Mouse (Mus musculus) hindbrain, postnatal 0 days (tissue): Measurements from ENCODE around the gene Spdef. TPM values are rescaled to one million over a fixed set of nuclear protein-coding genes. Genes with fewer than 3 reads are reported as not detected.

Experiments used
- ATAC-seq: fragments of 200-750 bp; cut with Nextera tagmentation; 2 replicates; pipeline ENCODE4 v1.8.0; 2017; ENCODE audit warnings: mild to moderate bottlenecking, moderate TSS enrichment, moderate library complexity
- DNase-seq: peaks from one replicate; pipeline ENCODE4 v3.0.0-alpha.2; 2015; ENCODE audit warnings: low spot score
- H3K27ac ChIP-seq: fragments of 300-500 bp; sonication (generic); 2 replicates; pipeline ENCODE4 v1.5.1; 2014; ENCODE audit warnings: mild to moderate bottlenecking
- H3K27me3 ChIP-seq: fragments of 300-500 bp; sonication (generic); 2 replicates; pipeline ENCODE4 v1.6.1; 2014; ENCODE audit warnings: low read length, mixed read lengths; ENCODE audit not compliant: insufficient read depth
- H3K36me3 ChIP-seq: fragments of 300-500 bp; sonication (generic); 2 replicates; pipeline ENCODE4 v1.6.1; 2014; ENCODE audit warnings: low read length, mixed read lengths; ENCODE audit not compliant: insufficient read depth
- H3K4me1 ChIP-seq: fragments of 300-500 bp; sonication (generic); 2 replicates; pipeline ENCODE4 v1.6.1; 2014; ENCODE audit warnings: antibody characterized with exemption, low read length, mixed read lengths; ENCODE audit not compliant: insufficient read depth
- H3K4me2 ChIP-seq: fragments of 300-500 bp; sonication (generic); 2 replicates; pipeline ENCODE4 v1.6.1; 2014; ENCODE audit warnings: low read depth, mild to moderate bottlenecking, low read length, moderate library complexity, mixed read lengths
- H3K4me3 ChIP-seq: fragments of 300-500 bp; sonication (generic); 2 replicates; pipeline ENCODE4 v1.5.1; 2014; ENCODE audit warnings: low read length
- H3K9ac ChIP-seq: fragments of 300-500 bp; sonication (generic); replicated peaks from 2 replicates; pipeline ENCODE4 v1.6.1; 2014; ENCODE audit warnings: mild to moderate bottlenecking, low read length, moderate library complexity, mixed read lengths
- H3K9me3 ChIP-seq: fragments of 300-500 bp; sonication (generic); 2 replicates; pipeline ENCODE4 v1.6.1; 2016; ENCODE audit warnings: low read length, mixed read lengths
- CTCF ChIP-seq: IDR thresholded peaks from 2 replicates; pipeline ENCODE4 v1.5.1; 2016; ENCODE audit warnings: antibody characterized with exemption, control low read depth, low read depth
- WGBS: fragments of 180-500 bp; shearing (Covaris S2); extraction: QIAGEN DNeasy Blood & Tissue Kit; methylation state at CpG from one replicate; pipeline ENCODE4 v1.1.7; 2014; 5-methylcytosine and 5-hydroxymethylcytosine counted together
- polyA plus RNA-seq: library from polyadenylated mRNA; unstranded; fragments of >200 nt; fragmentation: Nextera tagmentation; extraction: Ambion mirVana; gene quantifications from 2 replicates; pipeline ENCODE4 v1.2.1, GENCODE M21; 2015
- total RNA-seq: library from RNA; depleted of rRNA; stranded (reverse); fragments of >200 nt; gene quantifications from 2 replicates; pipeline ENCODE4 v1.2.3, GENCODE M21; 2014

Spdef gene
- total and polyA plus RNA-seq, 2 experiments from 2014 or later, result 1.7 to 2.1 TPM

GRCm38 (mm10) chr17:27686395-27686794 lies 42.4 kb downstream of the Spdef start:
- no peak for TF ChIP-seq CTCF
- no peaks in the 10 kb centered on the region for H3K9me3 ChIP-seq
- peak overlapping the region; percentile 53 for H3K4me3 ChIP-seq
- no peaks in the 10 kb centered on the region for H3K27me3 ChIP-seq
- peak overlapping the region; percentile 83 for H3K4me2 ChIP-seq
- no peak overlapping the region for H3K27ac ChIP-seq
- peak overlapping the region; percentile 68 for H3K9ac ChIP-seq
- 24% methylated on average over 5 of the region's 5 CpGs for WGBS
- ATAC-seq (no peak; the same call in 1 of the 2 replicates), DNase-seq (no peak)
- peaks cover 10% of the 10 kb centered on the region for H3K4me1 ChIP-seq
- no peaks in the 10 kb centered on the region for H3K36me3 ChIP-seq

GRCm38 (mm10) chr17:27685550-27685913 lies 43.2 kb downstream of the Spdef start:
- Histone ChIP-seq H3K27me3 (no peaks in the 10 kb centered on the region), H3K9me3 (no peaks in the 10 kb centered on the region), H3K4me1 (peaks cover 10% of the 10 kb centered on the region), H3K9ac (peak overlapping the region; percentile 68), H3K4me2 (peak overlapping the region; percentile 83), H3K4me3 (peak overlapping the region; percentile 53), H3K36me3 (no peaks in the 10 kb centered on the region), H3K27ac (peak overlapping the region; percentile 67)
- DNase-seq (peak; percentile 47), ATAC-seq (peak; percentile 41)
- WGBS, result 0% methylated on average over 11 of the region's 11 CpGs
- no peak for TF ChIP-seq CTCF

GRCm38 (mm10) chr17:27684886-27685549 lies 43.7 kb downstream of the Spdef start:
- H3K9me3 ChIP-seq, result no peaks in the 10 kb centered on the region
- ATAC-seq, result peak; percentile 80
- peak overlapping the region; percentile 53 for H3K4me3 ChIP-seq
- peak overlapping the region; percentile 83 for H3K4me2 ChIP-seq
- WGBS, result under 1% methylated on average over 39 of the region's 53 CpGs
- peak; percentile 94 for DNase-seq
- H3K36me3 ChIP-seq, result no peaks in the 10 kb centered on the region
- peak overlapping the region; percentile 67 for H3K27ac ChIP-seq
- TF ChIP-seq CTCF, result peak; percentile 73
- peaks cover 10% of the 10 kb centered on the region for H3K4me1 ChIP-seq
- H3K27me3 ChIP-seq, result no peaks in the 10 kb centered on the region
- peak overlapping the region; percentile 68 for H3K9ac ChIP-seq

- Histone ChIP-seq H3K4me2 (no peak overlapping the region), H3K4me3 (no peak overlapping the region), H3K4me1 (peaks cover 7% of the 10 kb centered on the region; the same call in 1 of the 2 replicates), H3K9me3 (no peaks in the 10 kb centered on the region), H3K27me3 (no peaks in the 10 kb centered on the region), H3K9ac (no peak overlapping the region), H3K36me3 (no peaks in the 10 kb centered on the region), H3K27ac (peak overlapping the region; percentile 64)
- TF ChIP-seq CTCF, result no peak
- peak; percentile 70 for DNase-seq
- ATAC-seq, result peak; percentile 70
- 23% methylated on average over 11 of the region's 11 CpGs for WGBS
These were observed 49.6 kb downstream of the Spdef start for GRCm38 (mm10) chr17:27678924-27679813.

- Histone ChIP-seq H3K4me2 (no peak overlapping the region), H3K9ac (no peak overlapping the region), H3K27ac (peak overlapping the region; percentile 64; the same call in 1 of the 2 replicates), H3K36me3 (no peaks in the 10 kb centered on the region), H3K9me3 (no peaks in the 10 kb centered on the region), H3K4me3 (no peak overlapping the region), H3K27me3 (no peaks in the 10 kb centered on the region), H3K4me1 (peaks cover 7% of the 10 kb centered on the region; the same call in 1 of the 2 replicates)
- no peak for TF ChIP-seq CTCF
- WGBS, result 84% methylated on average over 5 of the region's 5 CpGs
- ATAC-seq, result no peak
- no peak for DNase-seq
These were observed 51.0 kb downstream of the Spdef start for GRCm38 (mm10) chr17:27677756-27678155.

DNA sequence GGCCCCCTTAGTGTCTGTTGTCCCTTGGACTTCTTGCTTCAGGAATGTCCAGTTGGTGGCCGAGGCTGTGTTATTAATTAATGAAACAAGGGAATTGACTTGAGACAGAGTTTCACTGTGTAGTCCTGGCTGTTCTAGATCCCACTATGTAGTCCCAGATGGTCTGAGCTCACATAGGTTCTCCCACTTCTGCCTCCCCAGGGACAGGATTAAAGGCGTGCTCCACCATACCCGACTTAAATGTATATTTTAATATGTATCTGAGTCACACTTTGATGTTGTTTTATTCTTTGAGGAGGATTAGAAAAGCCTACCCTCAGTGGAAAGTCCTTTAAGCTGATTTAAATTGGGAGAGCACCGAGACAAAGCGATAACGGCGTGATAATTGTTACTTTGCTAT lies 52.5 kb downstream of the Spdef start:
- no peak overlapping the region for H3K27ac ChIP-seq

More for the DNA sequence above, 52.5 kb downstream of the Spdef start:
- ATAC-seq, result no peak
- no peak for TF ChIP-seq CTCF
- Histone ChIP-seq H3K9ac (no peak overlapping the region), H3K36me3 (no peaks in the 10 kb centered on the region), H3K9me3 (no peaks in the 10 kb centered on the region), H3K4me3 (no peak overlapping the region), H3K27me3 (no peaks in the 10 kb centered on the region), H3K4me1 (peaks cover 7% of the 10 kb centered on the region; the same call in 1 of the 2 replicates), H3K4me2 (no peak overlapping the region)
- 61% methylated on average over 7 of the region's 7 CpGs for whole genome bisulfite sequencing
- no peak for DNase-seq
